Mouse (Mus musculus): ENCODE measurements around the gene Pigs. TPM values are rescaled to one million over a fixed set of nuclear protein-coding genes. Genes with fewer than 3 reads are reported as not detected.

Gene Pigs
- polyA plus RNA-seq (2015; fragmentation: Nextera tagmentation; extraction: Ambion mirVana) = 78.0 and 84.9 TPM in 2 replicates

GRCm38 (mm10) chr11:78327634-78328511 is at the start of gene Pigs:
Gene Pigs, plus strand, starts transcription at chr11:78328415.
- H3K4me3 ChIP-seq (replicated peaks) = peak within 1 kb of the TSS; percentile 92
- peak within 1 kb of the TSS; percentile 71 for H3K9ac ChIP-seq
- 12% methylated on average over 37 of the region's 37 CpGs for WGBS
- peak; percentile 94 for ATAC-seq (ENCODE audit: insufficient number of reproducible peaks, low FRiP score, low TSS enrichment, low read depth)
- H3K9me3 ChIP-seq (replicated peaks) = no peaks in the 10 kb centered on the region
- peaks cover 17% of the 10 kb centered on the region for H3K4me1 ChIP-seq
- H3K36me3 ChIP-seq = peaks cover 4% of the 10 kb centered on the region
- peak within 1 kb of the TSS; percentile 85 for H3K4me2 ChIP-seq (replicated peaks)
- H3K27me3 ChIP-seq = no peaks in the 10 kb centered on the region
- H3K27ac ChIP-seq (replicated peaks) = peak within 1 kb of the TSS; percentile 72; the same call in 1 of the 2 replicates

DNA sequence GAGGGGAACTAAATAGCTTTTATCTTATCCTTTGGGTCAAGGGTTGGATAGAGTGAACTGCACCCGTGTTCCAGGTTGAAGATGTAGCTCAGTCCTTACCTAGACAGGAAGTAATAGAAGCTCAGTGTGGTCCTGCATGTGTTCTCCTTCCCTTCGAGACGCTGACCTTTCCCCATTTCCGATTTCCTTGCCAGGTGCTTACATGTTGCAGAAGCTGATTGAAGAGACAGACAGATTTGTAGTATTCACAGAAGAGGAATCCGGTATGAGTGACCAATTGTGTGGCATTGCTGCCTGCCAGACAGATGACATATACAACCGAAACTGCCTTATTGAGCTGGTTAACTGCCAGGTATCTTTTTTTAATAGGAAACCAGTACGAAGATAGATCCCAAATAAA is 49.4 kb upstream of the Pigs start:
- Histone ChIP-seq H3K9me3 (replicated peaks) (no peaks in the 10 kb centered on the region), H3K27me3 (no peaks in the 10 kb centered on the region), H3K9ac (no peak overlapping the region), H3K4me1 (no peaks in the 10 kb centered on the region), H3K4me3 (replicated peaks) (no peak overlapping the region), H3K27ac (replicated peaks) (no peak overlapping the region), H3K4me2 (replicated peaks) (no peak overlapping the region), H3K36me3 (peaks cover 94% of the 10 kb centered on the region)
- no peak for ATAC-seq (ENCODE audit: insufficient number of reproducible peaks, low FRiP score, low TSS enrichment, low read depth)
- 88% methylated on average over 7 of the region's 7 CpGs for WGBS

DNA sequence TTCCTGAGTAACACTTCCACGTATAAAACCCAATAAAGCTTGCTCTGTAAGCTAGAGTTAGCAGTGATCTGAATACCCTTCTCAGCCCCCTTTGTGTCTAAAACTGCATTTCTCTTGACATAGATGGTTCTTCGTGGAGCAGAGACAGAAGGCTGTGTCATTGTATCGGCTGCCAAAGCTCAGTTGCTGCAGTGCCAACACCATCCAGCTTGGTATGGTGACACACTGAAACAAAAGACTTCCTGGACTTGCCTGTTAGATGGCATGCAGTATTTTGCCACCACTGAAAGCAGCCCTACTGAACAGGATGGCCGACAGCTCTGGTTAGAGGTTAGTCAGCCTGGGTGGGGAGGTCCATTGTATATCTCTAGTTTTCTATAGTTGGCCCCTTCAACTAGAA is 48.6 kb upstream of the Pigs start:
- Histone ChIP-seq H3K36me3 (peaks cover 93% of the 10 kb centered on the region), H3K27me3 (no peaks in the 10 kb centered on the region), H3K9me3 (replicated peaks) (no peaks in the 10 kb centered on the region), H3K4me3 (replicated peaks) (no peak overlapping the region), H3K4me1 (no peaks in the 10 kb centered on the region), H3K4me2 (replicated peaks) (no peak overlapping the region), H3K27ac (replicated peaks) (no peak overlapping the region), H3K9ac (no peak overlapping the region)
- no peak for ATAC-seq (ENCODE audit: insufficient number of reproducible peaks, low FRiP score, low TSS enrichment, low read depth)
- WGBS = 88% methylated on average over 4 of the region's 4 CpGs

GRCm38 (mm10) chr11:78289146-78289763 is 39.0 kb upstream of the Pigs start:
- H3K4me2 ChIP-seq (replicated peaks) = no peak overlapping the region
- peaks cover 83% of the 10 kb centered on the region for H3K36me3 ChIP-seq
- no peaks in the 10 kb centered on the region for H3K9me3 ChIP-seq (replicated peaks)
- H3K27ac ChIP-seq (replicated peaks) = no peak overlapping the region
- no peak for ATAC-seq (ENCODE audit: insufficient number of reproducible peaks, low FRiP score, low TSS enrichment, low read depth)
- H3K27me3 ChIP-seq = no peaks in the 10 kb centered on the region
- H3K4me3 ChIP-seq (replicated peaks) = no peak overlapping the region
- WGBS = 93% methylated on average over 7 of the region's 7 CpGs
- no peak overlapping the region for H3K9ac ChIP-seq
- H3K4me1 ChIP-seq = no peaks in the 10 kb centered on the region

DNA sequence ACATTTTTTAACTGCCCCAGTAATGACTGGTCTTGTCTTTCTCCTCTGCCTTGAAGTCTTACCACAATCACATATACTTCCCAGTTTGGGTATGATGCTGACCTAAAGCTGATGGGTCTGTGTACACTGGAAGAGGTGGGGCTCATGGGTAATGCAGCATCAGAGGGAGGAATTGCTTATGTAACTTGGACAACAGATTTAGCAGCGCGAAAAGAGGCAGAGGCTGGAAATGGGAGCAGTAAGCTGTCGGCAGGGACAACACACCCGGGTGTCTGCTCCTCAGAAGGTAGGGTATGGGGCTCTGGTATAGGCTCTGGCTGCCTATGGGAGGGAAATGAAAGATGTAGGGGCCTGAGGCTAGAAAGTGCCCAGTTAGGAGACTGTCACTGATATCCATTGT is 37.6 kb upstream of the Pigs start, which contains the start of gene BC030499:
Gene BC030499, plus strand, starts transcription at position 188 of the 400 bp plus-strand sequence.
- H3K9ac ChIP-seq = no peak within 1 kb of the TSS
- no peak for ATAC-seq (ENCODE audit: insufficient number of reproducible peaks, low FRiP score, low TSS enrichment, low read depth)
- H3K9me3 ChIP-seq (replicated peaks) = no peaks in the 10 kb centered on the region
- no peaks in the 10 kb centered on the region for H3K27me3 ChIP-seq
- peaks cover 69% of the 10 kb centered on the region for H3K36me3 ChIP-seq
- H3K27ac ChIP-seq (replicated peaks) = no peak within 1 kb of the TSS
- H3K4me2 ChIP-seq (replicated peaks) = no peak within 1 kb of the TSS
- WGBS = 96% methylated on average over 4 of the region's 4 CpGs
- H3K4me1 ChIP-seq = no peaks in the 10 kb centered on the region
- no peak within 1 kb of the TSS for H3K4me3 ChIP-seq (replicated peaks)

DNA sequence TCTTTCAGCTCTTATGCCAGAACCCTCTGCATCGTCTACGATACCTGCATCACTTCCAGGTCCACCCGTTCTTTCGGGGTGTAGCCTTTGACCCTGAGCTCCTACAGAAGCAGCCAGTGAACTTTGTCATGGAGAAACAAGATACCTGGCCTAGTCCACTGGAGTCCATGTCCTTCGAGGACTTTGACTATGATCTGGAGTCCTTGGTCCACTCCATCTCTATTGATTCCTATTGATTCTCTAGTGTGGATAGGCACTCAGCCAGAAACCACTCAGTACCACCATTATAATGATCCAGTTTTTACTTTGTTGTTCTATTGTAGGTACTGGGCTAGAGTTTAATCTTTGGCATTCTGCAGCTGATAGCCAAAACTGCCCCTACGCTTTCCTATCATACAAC is 33.6 kb upstream of the Pigs start:
- no peaks in the 10 kb centered on the region for H3K9me3 ChIP-seq (replicated peaks)
- no peaks in the 10 kb centered on the region for H3K4me1 ChIP-seq
- ATAC-seq (ENCODE audit: insufficient number of reproducible peaks, low FRiP score, low TSS enrichment, low read depth) = no peak
- WGBS = 90% methylated on average over 6 of the region's 6 CpGs
- H3K36me3 ChIP-seq = peaks cover 33% of the 10 kb centered on the region
- H3K27me3 ChIP-seq = no peaks in the 10 kb centered on the region
- H3K9ac ChIP-seq = no peak overlapping the region
- H3K4me3 ChIP-seq (replicated peaks) = no peak overlapping the region
- H3K27ac ChIP-seq (replicated peaks) = no peak overlapping the region
- H3K4me2 ChIP-seq (replicated peaks) = no peak overlapping the region

DNA sequence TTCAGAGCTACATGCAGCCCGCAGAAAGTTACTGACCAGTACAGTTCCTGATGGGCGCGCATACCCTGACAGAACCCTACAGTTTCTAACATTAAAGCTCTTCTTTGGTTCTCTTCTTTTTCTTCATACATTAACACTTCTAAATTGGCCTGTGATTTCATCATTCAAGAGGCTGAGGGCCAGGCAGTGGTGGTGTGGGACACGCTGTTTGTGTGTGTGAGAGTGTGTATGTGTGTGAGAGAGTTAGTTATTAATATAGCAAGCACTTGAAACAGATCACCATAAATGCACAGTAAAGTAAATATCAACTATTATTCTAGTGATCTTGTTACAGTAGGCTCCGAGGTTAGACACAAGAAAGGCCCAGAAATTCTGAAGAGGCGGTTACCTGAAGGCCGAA is 27.3 kb upstream of the Pigs start:
- Histone ChIP-seq H3K9me3 (replicated peaks) (no peaks in the 10 kb centered on the region), H3K4me3 (replicated peaks) (peak overlapping the region; percentile 60), H3K4me1 (peaks cover 15% of the 10 kb centered on the region), H3K4me2 (replicated peaks) (peak overlapping the region; percentile 80), H3K27me3 (no peaks in the 10 kb centered on the region), H3K27ac (replicated peaks) (peak overlapping the region; percentile 58; the same call in 1 of the 2 replicates), H3K36me3 (peaks cover 19% of the 10 kb centered on the region), H3K9ac (peak overlapping the region; percentile 53)
- ATAC-seq (ENCODE audit: insufficient number of reproducible peaks, low FRiP score, low TSS enrichment, low read depth) = no peak
- 58% methylated on average over 7 of the region's 7 CpGs for WGBS

DNA sequence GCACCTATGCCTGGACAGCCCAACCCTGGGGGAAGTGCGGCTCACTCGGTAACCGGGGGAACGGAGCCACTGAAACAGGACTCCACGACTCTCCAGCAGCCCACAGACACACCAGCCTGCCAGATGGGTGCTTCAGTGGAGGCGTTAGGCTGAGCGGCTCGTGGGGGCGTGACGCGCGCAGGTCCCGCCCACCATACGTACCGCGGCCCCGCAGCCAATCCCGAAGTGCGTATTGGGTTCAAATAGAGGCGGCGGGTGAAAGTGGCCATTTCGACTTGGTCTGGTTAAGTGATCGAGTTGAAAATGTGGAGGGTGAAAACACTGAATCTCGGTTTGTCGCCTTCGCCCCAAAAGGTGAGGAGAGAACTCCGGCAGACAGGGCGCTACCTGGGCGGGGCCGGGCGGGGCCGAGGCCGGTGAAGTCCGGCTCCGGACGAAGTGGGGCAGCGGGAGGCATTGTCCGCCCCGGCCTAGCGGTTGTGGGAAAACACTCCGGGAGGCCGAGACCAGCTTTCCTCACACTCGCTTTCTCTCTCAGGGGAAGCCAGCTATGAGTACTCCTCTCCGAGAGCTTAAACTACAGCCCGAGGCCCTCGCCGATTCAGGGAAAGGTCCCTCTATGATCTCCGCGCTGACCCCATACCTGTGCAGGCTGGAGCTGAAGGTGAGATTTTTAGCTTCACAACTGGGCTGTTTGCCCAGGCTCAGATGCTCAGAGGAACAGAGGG is 26.7 kb upstream of the Pigs start, which contains the start of gene Spag5:
Gene Spag5, plus strand, starts transcription at position 173 of the 728 bp plus-strand sequence.
- Histone ChIP-seq H3K4me1 (peaks cover 15% of the 10 kb centered on the region), H3K4me2 (replicated peaks) (peak within 1 kb of the TSS; percentile 80), H3K27ac (replicated peaks) (peak within 1 kb of the TSS; percentile 58; the same call in 1 of the 2 replicates), H3K36me3 (peaks cover 19% of the 10 kb centered on the region), H3K27me3 (no peaks in the 10 kb centered on the region), H3K9ac (peak within 1 kb of the TSS; percentile 53), H3K4me3 (replicated peaks) (peak within 1 kb of the TSS; percentile 60), H3K9me3 (replicated peaks) (no peaks in the 10 kb centered on the region)
- under 1% methylated on average over 49 of the region's 49 CpGs for whole genome bisulfite sequencing
- peak; percentile 99 for ATAC-seq (ENCODE audit: insufficient number of reproducible peaks, low FRiP score, low TSS enrichment, low read depth)

- H3K36me3 ChIP-seq = peaks cover 44% of the 10 kb centered on the region
- ATAC-seq (ENCODE audit: insufficient number of reproducible peaks, low FRiP score, low TSS enrichment, low read depth) = no peak
- H3K4me3 ChIP-seq (replicated peaks) = no peak overlapping the region
- H3K9me3 ChIP-seq (replicated peaks) = no peaks in the 10 kb centered on the region
- H3K4me1 ChIP-seq = peaks cover 15% of the 10 kb centered on the region
- H3K4me2 ChIP-seq (replicated peaks) = no peak overlapping the region
- WGBS = 88% methylated on average over 4 of the region's 4 CpGs
- no peak overlapping the region for H3K27ac ChIP-seq (replicated peaks)
- H3K9ac ChIP-seq = no peak overlapping the region
- no peaks in the 10 kb centered on the region for H3K27me3 ChIP-seq
These were observed 22.9 kb upstream of the Pigs start for GRCm38 (mm10) chr11:78305272-78305671.

- H3K4me2 ChIP-seq (replicated peaks) = no peak overlapping the region
- no peak for ATAC-seq (ENCODE audit: insufficient number of reproducible peaks, low FRiP score, low TSS enrichment, low read depth)
- no peak overlapping the region for H3K4me3 ChIP-seq (replicated peaks)
- no peaks in the 10 kb centered on the region for H3K27me3 ChIP-seq
- H3K27ac ChIP-seq (replicated peaks) = no peak overlapping the region
- H3K36me3 ChIP-seq = peaks cover 64% of the 10 kb centered on the region
- H3K9ac ChIP-seq = no peak overlapping the region
- WGBS = 92% methylated on average over 8 of the region's 8 CpGs
- no peaks in the 10 kb centered on the region for H3K9me3 ChIP-seq (replicated peaks)
- no peaks in the 10 kb centered on the region for H3K4me1 ChIP-seq
These were observed 17.2 kb upstream of the Pigs start for GRCm38 (mm10) chr11:78310861-78311511.

All from embryonic facial prominence, embryonic 15.5 days (tissue).